Mouse (Mus musculus) MEL (cell line): Measurements from ENCODE around the gene Rasl11b.

Source experiments
- CTCF ChIP-seq, 3 experiments: IDR thresholded peaks in 2 of 3; conservative IDR thresholded peaks in 1 of 3; 2 replicates each; pipeline ENCODE4 v1.5.1; 2011 to 2012; ENCODE audit warnings: low read length in 3 of 3, low read depth in 2 of 3, mild to moderate bottlenecking in 2 of 3, improper control_type of control experiment in 1 of 3, inconsistent platforms in 1 of 3, mixed read lengths in 1 of 3, moderate library complexity in 1 of 3; ENCODE audit not compliant: control insufficient read depth in 1 of 3, insufficient read depth in 1 of 3, poor library complexity in 1 of 3, severe bottlenecking in 1 of 3
- NRF1 ChIP-seq: IDR thresholded peaks from 2 replicates; pipeline ENCODE4 v1.6.1; 2014; ENCODE audit warnings: low read depth, mild to moderate bottlenecking, inconsistent platforms, low read length, improper control_type of control experiment, moderate library complexity; ENCODE audit not compliant: poor library complexity, insufficient read depth, severe bottlenecking
- POLR2A ChIP-seq, 2 experiments: IDR thresholded peaks; 2 replicates each; pipeline ENCODE4 v1.6.1; 2011 to 2012; ENCODE audit warnings: low read length in 2 of 2, mild to moderate bottlenecking in 2 of 2, control low read depth in 1 of 2, improper control_type of control experiment in 1 of 2, low read depth in 1 of 2, moderate library complexity in 1 of 2; ENCODE audit not compliant: control insufficient read depth in 1 of 2, insufficient read depth in 1 of 2, poor library complexity in 1 of 2
- RCOR1 ChIP-seq: IDR thresholded peaks from 2 replicates; pipeline ENCODE4 v1.6.1; 2012; ENCODE audit warnings: low read depth, mild to moderate bottlenecking, inconsistent platforms, low read length, improper control_type of control experiment
- SMC3 ChIP-seq: IDR thresholded peaks from 2 replicates; pipeline ENCODE4 v1.6.1; 2011; ENCODE audit warnings: low read depth, low read length, improper control_type of control experiment
- TBP ChIP-seq: IDR thresholded peaks from 2 replicates; pipeline ENCODE4 v1.8.0; 2011; ENCODE audit warnings: low read depth, low read length, improper control_type of control experiment

DNA sequence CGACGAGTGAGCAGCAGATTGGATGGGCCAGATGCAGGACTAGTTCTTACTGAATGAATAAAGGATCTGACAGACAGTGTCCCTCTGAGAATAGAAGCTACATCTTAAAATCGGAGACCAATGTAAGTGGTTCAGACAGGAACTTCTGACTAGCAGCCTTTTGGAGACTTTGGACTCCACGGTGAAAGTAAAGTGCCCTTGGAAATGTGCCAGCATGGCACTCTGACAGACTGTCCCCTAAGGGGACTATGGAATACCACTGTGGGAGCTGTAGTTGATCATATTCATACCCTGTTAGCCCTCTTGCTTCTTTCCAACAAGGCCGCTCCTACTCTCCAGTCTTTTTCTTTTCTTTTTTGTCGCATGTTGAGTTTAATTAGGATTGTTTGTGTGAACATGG is 31.9 kb upstream of the Rasl11b start:
- TF ChIP-seq TBP (no peak), POLR2A (IDR thresholded peaks at IDR 0.05; ENCODE audit: control insufficient read depth in 1 of 2, insufficient read depth in 1 of 2, low read depth in 1 of 2, low read length in 2 of 2, poor library complexity in 1 of 2) (no peak), CTCF (IDR thresholded peaks at IDR 0.05 in 2 of 3, conservative IDR thresholded peaks at IDR 0.05 in 1 of 3; ENCODE audit: control insufficient read depth in 1 of 3, insufficient read depth in 1 of 3, low read depth in 2 of 3, low read length in 3 of 3, poor library complexity in 1 of 3, severe bottlenecking in 1 of 3) (no peak), NRF1 (no peak), SMC3 (no peak), RCOR1 (no peak)
